Mouse (Mus musculus) intestine, embryonic 14.5 days (tissue): ENCODE results near the gene Cbarp. TPM values are rescaled to one million over a fixed set of nuclear protein-coding genes. Genes with fewer than 3 reads are reported as not detected.

ENCODE experiments used
- ATAC-seq: fragments of 200-750 bp; cut with Nextera tagmentation; replicated peaks from 2 replicates; pipeline ENCODE4 v1.8.0; 2017; ENCODE audit warnings: low read depth, moderate number of reproducible peaks, moderate TSS enrichment, moderate library complexity; ENCODE audit not compliant: low FRiP score, low TSS enrichment
- DNase-seq: peaks from one replicate; pipeline ENCODE4 v3.0.0-alpha.2; 2018; ENCODE audit warnings: low spot score
- H3K27ac ChIP-seq: fragments of 300-500 bp; sonication (generic); 2 replicates; pipeline ENCODE4 v1.5.1; 2014; ENCODE audit warnings: low read depth, mild to moderate bottlenecking, control low read depth
- H3K27me3 ChIP-seq: fragments of 300-500 bp; sonication (generic); replicated peaks from 2 replicates; pipeline ENCODE4 v1.6.1; 2014; ENCODE audit warnings: low read length, control low read depth; ENCODE audit not compliant: control insufficient read depth, insufficient read depth
- H3K36me3 ChIP-seq: fragments of 300-500 bp; sonication (generic); 2 replicates; pipeline ENCODE4 v1.6.1; 2014; ENCODE audit warnings: low read length, control low read depth; ENCODE audit not compliant: control insufficient read depth, insufficient read depth
- H3K4me1 ChIP-seq: fragments of 300-500 bp; sonication (generic); replicated peaks from 2 replicates; pipeline ENCODE4 v1.6.1; 2014; ENCODE audit warnings: low read length, control low read depth, mixed read lengths; ENCODE audit not compliant: control insufficient read depth, insufficient read depth
- H3K4me2 ChIP-seq: fragments of 300-500 bp; sonication (generic); 2 replicates; pipeline ENCODE4 v1.6.1; 2014; ENCODE audit warnings: low read length
- H3K4me3 ChIP-seq: fragments of 300-500 bp; sonication (generic); 2 replicates; pipeline ENCODE4 v1.5.1; 2014; ENCODE audit warnings: low read depth, low read length, control low read depth, mixed read lengths
- H3K9ac ChIP-seq: fragments of 300-500 bp; sonication (generic); 2 replicates; pipeline ENCODE4 v1.6.1; 2014; ENCODE audit warnings: mild to moderate bottlenecking, low read length
- H3K9me3 ChIP-seq: fragments of 300-500 bp; sonication (generic); 2 replicates; pipeline ENCODE4 v1.6.1; 2016; ENCODE audit warnings: low read length, control low read depth; ENCODE audit not compliant: control insufficient read depth
- WGBS: fragments of 180-500 bp; shearing (Covaris S2); extraction: QIAGEN DNeasy Blood & Tissue Kit; methylation state at CpG from one replicate; pipeline ENCODE4 v1.1.7; 2014; 5-methylcytosine and 5-hydroxymethylcytosine counted together
- polyA plus RNA-seq: library from polyadenylated mRNA; unstranded; fragments of >200 nt; fragmentation: Nextera tagmentation; extraction: Ambion mirVana; gene quantifications from 2 replicates; pipeline ENCODE4 v1.2.1, GENCODE M21; 2014

The Cbarp gene
- polyA plus RNA-seq, 1 experiment from 2014 or later = 8.5 TPM

GRCm38 (mm10) chr10:80095547-80095946 lies 45.1 kb downstream of the Cbarp start:
- Histone ChIP-seq H3K4me2 (no peak overlapping the region), H3K27me3 (no peaks in the 10 kb centered on the region), H3K4me3 (no peak overlapping the region), H3K4me1 (peaks cover 24% of the 10 kb centered on the region), H3K27ac (no peak overlapping the region), H3K9me3 (no peaks in the 10 kb centered on the region), H3K9ac (no peak overlapping the region), H3K36me3 (no peaks in the 10 kb centered on the region)
- no peak for ATAC-seq
- WGBS = 87% methylated on average over 5 of the region's 5 CpGs
- no peak for DNase-seq

- ATAC-seq = no peak
- WGBS = 83% methylated on average over 3 of the region's 3 CpGs
- H3K4me1 ChIP-seq = peaks cover 21% of the 10 kb centered on the region
- no peaks in the 10 kb centered on the region for H3K9me3 ChIP-seq
- no peaks in the 10 kb centered on the region for H3K27me3 ChIP-seq
- H3K27ac ChIP-seq = no peak overlapping the region
- H3K4me2 ChIP-seq = no peak overlapping the region
- no peaks in the 10 kb centered on the region for H3K36me3 ChIP-seq
- H3K4me3 ChIP-seq = no peak overlapping the region
- no peak overlapping the region for H3K9ac ChIP-seq
- DNase-seq = no peak
Measured at GRCm38 (mm10) chr10:80094684-80095083, 46.0 kb downstream of the Cbarp start.

- Histone ChIP-seq H3K4me1 (peaks cover 19% of the 10 kb centered on the region), H3K9me3 (no peaks in the 10 kb centered on the region), H3K27me3 (no peaks in the 10 kb centered on the region), H3K4me3 (no peak overlapping the region), H3K36me3 (no peaks in the 10 kb centered on the region), H3K27ac (no peak overlapping the region), H3K4me2 (no peak overlapping the region), H3K9ac (no peak overlapping the region)
- DNase-seq = no peak
- no peak for ATAC-seq
- WGBS = 87% methylated on average over 6 of the region's 6 CpGs
Measured at GRCm38 (mm10) chr10:80094085-80094484, 46.5 kb downstream of the Cbarp start.

GRCm38 (mm10) chr10:80092690-80093089 lies 47.9 kb downstream of the Cbarp start:
- no peak for ATAC-seq
- WGBS = 87% methylated on average over 5 of the region's 5 CpGs

GRCm38 (mm10) chr10:80091527-80091926 lies 49.1 kb downstream of the Cbarp start:
- Histone ChIP-seq H3K4me3 (no peak overlapping the region), H3K9me3 (no peaks in the 10 kb centered on the region), H3K36me3 (no peaks in the 10 kb centered on the region), H3K27ac (no peak overlapping the region), H3K27me3 (no peaks in the 10 kb centered on the region), H3K4me1 (0 out of 2 replicates have a peak, but pooled peaks cover under 1% of the 10 kb centered on the region), H3K9ac (no peak overlapping the region), H3K4me2 (no peak overlapping the region)
- 91% methylated on average over 6 of the region's 6 CpGs for WGBS
- DNase-seq (no peak), ATAC-seq (no peak)

More at GRCm38 (mm10) chr10:80092690-80093089, 47.9 kb downstream of the Cbarp start:
- Histone ChIP-seq H3K4me1 (peaks cover 10% of the 10 kb centered on the region), H3K9me3 (no peaks in the 10 kb centered on the region), H3K27me3 (no peaks in the 10 kb centered on the region), H3K27ac (no peak overlapping the region), H3K4me2 (no peak overlapping the region), H3K4me3 (no peak overlapping the region), H3K9ac (no peak overlapping the region), H3K36me3 (no peaks in the 10 kb centered on the region)
- no peak for DNase-seq

GRCm38 (mm10) chr10:80089146-80089545 lies 51.5 kb downstream of the Cbarp start:
- H3K4me3 ChIP-seq = no peak overlapping the region
- WGBS = 51% methylated on average over 4 of the region's 4 CpGs
- ATAC-seq (no peak), DNase-seq (no peak)
- H3K4me1 ChIP-seq = no peaks in the 10 kb centered on the region
- no peak overlapping the region for H3K4me2 ChIP-seq
- no peaks in the 10 kb centered on the region for H3K27me3 ChIP-seq
- H3K9ac ChIP-seq = no peak overlapping the region
- no peak overlapping the region for H3K27ac ChIP-seq
- no peaks in the 10 kb centered on the region for H3K9me3 ChIP-seq
- H3K36me3 ChIP-seq = peaks cover 14% of the 10 kb centered on the region

- H3K27ac ChIP-seq = no peak overlapping the region
- no peak overlapping the region for H3K4me2 ChIP-seq
- H3K4me3 ChIP-seq = no peak overlapping the region
- ATAC-seq (no peak), DNase-seq (no peak)
- H3K9ac ChIP-seq = no peak overlapping the region
- H3K9me3 ChIP-seq = no peaks in the 10 kb centered on the region
- no peaks in the 10 kb centered on the region for H3K4me1 ChIP-seq
- 83% methylated on average over 8 of the region's 8 CpGs for WGBS
- H3K36me3 ChIP-seq = peaks cover 27% of the 10 kb centered on the region
- no peaks in the 10 kb centered on the region for H3K27me3 ChIP-seq
Measured at GRCm38 (mm10) chr10:80087483-80087882, 53.2 kb downstream of the Cbarp start.

- H3K4me1 ChIP-seq = no peaks in the 10 kb centered on the region
- no peak overlapping the region for H3K4me2 ChIP-seq
- no peaks in the 10 kb centered on the region for H3K9me3 ChIP-seq
- DNase-seq = no peak
- H3K4me3 ChIP-seq = no peak overlapping the region
- 65% methylated on average over 3 of the region's 3 CpGs for WGBS
- no peak overlapping the region for H3K9ac ChIP-seq
- no peaks in the 10 kb centered on the region for H3K27me3 ChIP-seq
- no peak overlapping the region for H3K27ac ChIP-seq
- ATAC-seq = no peak
- H3K36me3 ChIP-seq = peaks cover 33% of the 10 kb centered on the region
Measured at GRCm38 (mm10) chr10:80086847-80087246, 53.8 kb downstream of the Cbarp start.

GRCm38 (mm10) chr10:80084817-80085487 lies 55.7 kb downstream of the Cbarp start:
- Histone ChIP-seq H3K4me2 (no peak overlapping the region), H3K4me1 (no peaks in the 10 kb centered on the region), H3K9me3 (no peaks in the 10 kb centered on the region), H3K27me3 (no peaks in the 10 kb centered on the region), H3K36me3 (peaks cover 49% of the 10 kb centered on the region), H3K4me3 (no peak overlapping the region), H3K27ac (no peak overlapping the region), H3K9ac (no peak overlapping the region)
- DNase-seq (no peak), ATAC-seq (no peak)
- WGBS = 66% methylated on average over 9 of the region's 9 CpGs
